Mouse (Mus musculus) liver, adult 2 months (tissue): Measurements from ENCODE around the gene Ccdc36.

ENCODE experiments used
- CTCF ChIP-seq: fragments of 200-500 bp; IDR thresholded peaks from 2 replicates; pipeline ENCODE4 v1.5.1; 2011; ENCODE audit warnings: low read depth, low read length, control low read depth
- POLR2A ChIP-seq: fragments of 200-500 bp; IDR thresholded peaks from 2 replicates; pipeline ENCODE4 v1.6.1; 2011; ENCODE audit warnings: low read length, control low read depth; ENCODE audit not compliant: insufficient read depth; ENCODE audit errors: extremely low read depth

DNA sequence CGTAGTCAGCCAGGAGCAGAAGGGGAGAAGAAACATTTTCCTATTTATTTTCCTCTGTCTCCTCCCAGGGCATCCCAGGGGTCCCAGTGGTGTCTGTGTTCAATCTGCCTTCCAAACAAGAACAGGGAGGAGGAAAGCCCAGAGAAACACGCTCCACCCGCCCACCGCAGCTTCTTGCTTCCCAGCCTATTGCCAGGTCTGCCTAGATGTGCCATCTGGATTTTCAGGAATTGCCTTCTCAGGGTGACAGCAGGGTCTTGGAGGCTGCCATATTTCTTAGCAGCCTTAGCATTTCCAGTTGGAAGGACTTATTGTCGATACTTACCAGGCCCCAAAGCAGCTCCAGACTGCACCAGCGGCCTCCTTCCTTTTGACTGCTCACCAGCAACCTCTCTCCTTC, 10.9 kb upstream of the Ccdc36 start:
- no peak for TF ChIP-seq POLR2A
- no peak for TF ChIP-seq CTCF
